Mouse (Mus musculus) erythroblast, adult 5-6 weeks (primary cell): ENCODE measurements at regions not wholly inside any gene's neighbourhood (a gene's known extent, or its start where the extent isn't known, plus 50 kb on each side); places are given as distances from the start of the nearest gene placed in this dataset.

Experiments
- ATAC-seq: replicated peaks from 2 replicates; pipeline ENCODE4 v1.8.0; 2016; ENCODE audit warnings: moderate number of reproducible peaks, mild to moderate bottlenecking, moderate TSS enrichment, inconsistent platforms; ENCODE audit not compliant: poor library complexity, low FRiP score, severe bottlenecking

GRCm38 (mm10) chr14:60439106-60439505, 66.0 kb downstream of the Amer2 start:
- ATAC-seq: no peak

- no peak for ATAC-seq
Measured at GRCm38 (mm10) chr14:60443821-60444551, 70.9 kb downstream of the Amer2 start.

- no peak for ATAC-seq
Measured at GRCm38 (mm10) chr14:60444552-60444937, 71.5 kb downstream of the Amer2 start.

GRCm38 (mm10) chr14:60446037-60446436, 73.0 kb downstream of the Amer2 start:
- ATAC-seq: no peak

- no peak for ATAC-seq
Measured at GRCm38 (mm10) chr14:60451216-60451615, 78.2 kb downstream of the Amer2 start.

GRCm38 (mm10) chr14:60451684-60452083, 78.6 kb downstream of the Amer2 start:
- no peak for ATAC-seq

- no peak for ATAC-seq
Measured at GRCm38 (mm10) chr14:60456767-60457166, 83.7 kb downstream of the Amer2 start.

- ATAC-seq: no peak
Measured at GRCm38 (mm10) chr14:60484996-60485888, 112.2 kb downstream of the Amer2 start.

- ATAC-seq: no peak
Measured at GRCm38 (mm10) chr14:60485889-60486274, 112.8 kb downstream of the Amer2 start.

- ATAC-seq: no peak
Measured at GRCm38 (mm10) chr14:60486278-60486935, 113.3 kb downstream of the Amer2 start.

GRCm38 (mm10) chr14:60489111-60489510, 116.1 kb downstream of the Amer2 start:
- ATAC-seq: no peak

- ATAC-seq: no peak
Measured at GRCm38 (mm10) chr14:60490886-60491285, 117.8 kb downstream of the Amer2 start.

- no peak for ATAC-seq
Measured at GRCm38 (mm10) chr14:60495441-60495840, 122.4 kb downstream of the Amer2 start.

- no peak for ATAC-seq
Measured at GRCm38 (mm10) chr14:60502552-60502951, 129.5 kb downstream of the Amer2 start.

- ATAC-seq: no peak
Measured at GRCm38 (mm10) chr14:60505066-60505465, 128.7 kb upstream of the Spata13 start.

GRCm38 (mm10) chr14:60506296-60506695, 127.5 kb upstream of the Spata13 start:
- no peak for ATAC-seq

GRCm38 (mm10) chr14:60513560-60513959, 120.2 kb upstream of the Spata13 start:
- ATAC-seq: no peak

GRCm38 (mm10) chr14:60515094-60515786, 118.6 kb upstream of the Spata13 start:
- ATAC-seq: no peak

GRCm38 (mm10) chr14:60517891-60518290, 115.9 kb upstream of the Spata13 start:
- no peak for ATAC-seq

GRCm38 (mm10) chr14:60523010-60523409, 110.8 kb upstream of the Spata13 start:
- no peak for ATAC-seq
